Mouse (Mus musculus): ENCODE data around the gene Vmn1r86.
"Not testable (repeated sequence)": the region's sequence is repeated elsewhere in the genome, so short reads cannot be mapped to it uniquely, and the experiment has no call there.

DNA sequence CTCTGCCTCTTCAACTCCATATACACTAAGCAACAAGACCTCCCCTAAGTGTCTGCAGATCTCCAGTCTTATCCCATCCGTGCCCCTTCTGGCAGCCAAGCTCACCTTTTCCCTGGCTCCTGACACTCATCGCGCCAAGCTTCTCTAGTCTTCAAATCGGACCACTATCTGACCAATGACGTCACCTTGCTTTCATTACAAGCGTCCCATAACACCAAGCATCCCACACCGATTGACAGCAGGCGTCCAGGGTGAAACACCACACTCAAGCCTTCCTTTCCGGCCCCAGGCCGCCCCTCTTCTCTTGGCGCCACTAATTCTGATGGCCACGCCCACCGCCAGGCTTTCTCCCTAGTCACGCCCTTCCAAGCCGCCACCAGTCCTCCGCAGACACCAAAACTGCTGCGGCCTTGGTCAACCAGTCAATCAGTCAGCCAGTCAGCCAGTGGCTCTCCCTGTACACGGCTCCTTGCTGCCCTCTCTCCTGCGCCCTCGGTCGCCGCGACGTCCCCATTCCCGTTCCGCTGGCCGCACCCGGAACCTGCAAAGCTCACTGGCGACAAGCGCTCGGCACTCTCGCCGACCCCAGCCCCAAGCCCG is 3.9 kb upstream of the Vmn1r86 start:
- TF ChIP-seq CTCF, EP300 (IDR thresholded peaks at IDR 0.05): not testable (repeated sequence)
